Mouse (Mus musculus) ES-E14 (cell line): ENCODE measurements around the gene Btbd10. TPM values are rescaled to one million over a fixed set of nuclear protein-coding genes. Genes with fewer than 3 reads are reported as not detected.

Source experiments
- DNase-seq: peaks from one replicate; pipeline ENCODE4 v3.0.0-alpha.2; 2013; ENCODE audit warnings: low read depth, low spot score
- H3K27ac ChIP-seq: 2 replicates; pipeline ENCODE4 v1.5.1; 2012; ENCODE audit warnings: low read depth, mild to moderate bottlenecking, low read length, moderate library complexity, mixed read lengths; ENCODE audit not compliant: poor library complexity, insufficient read depth, severe bottlenecking
- H3K36me3 ChIP-seq: 2 replicates; pipeline ENCODE4 v1.6.1; 2012; ENCODE audit warnings: mild to moderate bottlenecking, low read length, moderate library complexity, mixed read lengths; ENCODE audit not compliant: control insufficient read depth, poor library complexity, insufficient read depth, severe bottlenecking
- H3K4me1 ChIP-seq, 2 experiments: fragments of 150-350 bp in 1 of 2; sonication (generic) in 1 of 2; 2 replicates each; pipeline ENCODE4 v1.6.1; 2012; ENCODE audit warnings: low read length in 2 of 2, mild to moderate bottlenecking in 1 of 2, mixed read lengths in 1 of 2; ENCODE audit not compliant: control insufficient read depth in 2 of 2, insufficient read depth in 2 of 2, poor library complexity in 1 of 2
- H3K4me3 ChIP-seq, 2 experiments: fragments of 150-350 bp in 1 of 2; sonication (generic) in 1 of 2; 2 replicates each; pipeline ENCODE4 v1.5.1; 2012; ENCODE audit warnings: low read length in 2 of 2, low read depth in 1 of 2, mild to moderate bottlenecking in 1 of 2, mixed read lengths in 1 of 2; ENCODE audit not compliant: insufficient read depth in 1 of 2, poor library complexity in 1 of 2, severe bottlenecking in 1 of 2
- H3K9ac ChIP-seq: 2 replicates; pipeline ENCODE4 v1.6.1; 2012; ENCODE audit warnings: low read depth, mild to moderate bottlenecking, low read length, mixed read lengths; ENCODE audit not compliant: poor library complexity, insufficient read depth, severe bottlenecking
- H3K9me3 ChIP-seq: fragments of 150-350 bp; sonication (generic); 2 replicates; pipeline ENCODE4 v1.6.1; 2012; ENCODE audit warnings: low read depth, mild to moderate bottlenecking, low read length; ENCODE audit not compliant: control insufficient read depth, insufficient read depth
- CHD2 ChIP-seq: IDR thresholded peaks from 2 replicates; pipeline ENCODE4 v1.6.1; 2014; ENCODE audit warnings: mild to moderate bottlenecking, low read depth, low read length, inconsistent platforms
- HCFC1 ChIP-seq: IDR thresholded peaks from 2 replicates; pipeline ENCODE4 v1.6.1; 2012; ENCODE audit warnings: low read length, inconsistent platforms, borderline replicate concordance; ENCODE audit not compliant: insufficient read depth
- MAFK ChIP-seq: IDR thresholded peaks from 2 replicates; pipeline ENCODE4 v1.6.1; 2014; ENCODE audit warnings: mild to moderate bottlenecking, low read depth, low read length, inconsistent platforms; ENCODE audit not compliant: insufficient read depth
- ZC3H11A ChIP-seq: IDR thresholded peaks from 2 replicates; pipeline ENCODE4 v1.6.1; 2012; ENCODE audit warnings: low read depth, mild to moderate bottlenecking, inconsistent platforms, low read length, borderline replicate concordance
- ZNF384 ChIP-seq: IDR thresholded peaks from 2 replicates; pipeline ENCODE4 v1.6.1; 2012; ENCODE audit warnings: low read depth, low read length, inconsistent platforms
- in situ Hi-C, 2 experiments: fragments of 600-800 bp; cut with MboI; formaldehyde crosslinking; loops; one replicate each; pipeline ENCODE4 v1.15.1; 2025; ENCODE audit warnings: low sequenced_read_pairs in 2 of 2, inconsistent platforms in 1 of 2; ENCODE audit not compliant: unreplicated experiment in 2 of 2
- total RNA-seq: library from RNA; depleted of rRNA; stranded (reverse); fragments of 300-350 nt; gene quantifications from 2 replicates; pipeline ENCODE4 v1.2.3, GENCODE M21; 2012

The Btbd10 gene
- total RNA-seq, 1 experiment, result 38.7 TPM

DNA sequence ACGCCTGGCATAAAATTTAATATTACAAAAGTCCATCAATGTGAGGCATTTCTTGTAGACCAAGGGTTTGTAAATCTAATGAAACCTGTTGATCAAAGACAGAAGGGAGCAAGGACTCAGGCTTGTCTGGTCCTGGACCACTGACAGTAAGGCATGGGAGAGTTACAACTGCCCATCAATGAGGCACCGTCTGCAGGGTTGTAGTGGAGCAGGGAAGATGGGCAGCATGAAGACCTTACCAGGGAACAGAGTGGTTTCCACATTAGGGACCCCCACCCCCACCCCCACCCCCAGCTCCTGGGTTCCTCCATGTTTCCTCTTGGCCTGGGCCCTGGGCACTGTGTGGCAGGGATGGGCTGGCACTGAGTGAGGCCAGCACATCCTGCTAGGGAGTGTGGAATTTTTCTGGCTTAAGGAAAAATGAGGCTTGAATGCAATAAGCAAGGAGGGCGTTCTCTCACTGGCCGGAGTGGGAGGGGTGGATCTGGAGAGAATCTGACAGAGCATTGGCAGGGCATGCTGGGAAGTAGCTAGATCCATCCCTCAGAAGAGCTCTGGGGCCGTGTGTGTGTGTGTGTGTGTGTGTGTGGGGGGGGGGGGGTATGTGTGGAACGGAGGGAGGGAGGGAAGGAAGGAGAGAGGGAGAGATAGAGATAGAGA is 96.7 kb downstream of the Btbd10 start:
- in situ Hi-C loops, result loop anchor here in 1 of 2 experiments (25.0 kb wide), 1 partner anchor 360 kb away; no protein-coding TSS in a partner anchor
- Histone ChIP-seq H3K4me1 (peaks cover 0 to 6% of the 10 kb centered on the region in 2 experiments; a peak in 2 of 4 replicates), H3K36me3 (no peaks in the 10 kb centered on the region), H3K9ac (no peak overlapping the region), H3K27ac (no peak overlapping the region), H3K9me3 (no peaks in the 10 kb centered on the region), H3K4me3 (no peak overlapping the region)
- DNase-seq, result no peak
- TF ChIP-seq MAFK (no peak), ZC3H11A (no peak), HCFC1 (no peak), ZNF384 (no peak)

DNA sequence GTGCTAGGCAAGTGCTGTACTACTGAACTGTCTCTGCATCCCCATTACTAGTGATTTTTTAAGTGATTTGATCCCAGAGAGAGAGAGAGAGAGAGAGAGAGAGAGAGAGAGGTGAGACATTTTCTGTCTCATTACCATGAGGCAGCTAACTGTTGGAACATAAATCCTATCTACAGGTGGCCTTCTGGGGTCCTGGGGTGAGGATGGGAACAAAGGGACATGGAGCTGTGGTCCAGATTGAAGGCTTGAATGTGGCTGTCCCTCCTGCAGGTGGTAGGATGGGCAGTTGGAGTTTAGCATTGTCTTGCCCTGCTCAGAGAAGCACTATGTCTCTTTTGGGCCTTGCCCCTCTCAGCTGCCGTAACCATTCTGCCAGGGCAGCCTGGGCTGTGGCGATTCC is 98.2 kb downstream of the Btbd10 start:
- no peak for DNase-seq
- Histone ChIP-seq H3K9me3 (no peaks in the 10 kb centered on the region), H3K36me3 (no peaks in the 10 kb centered on the region), H3K9ac (no peak overlapping the region), H3K4me3 (no peak overlapping the region), H3K4me1 (peaks cover 0 to 8% of the 10 kb centered on the region in 2 experiments; a peak in 2 of 4 replicates), H3K27ac (no peak overlapping the region)
- TF ChIP-seq ZC3H11A (no peak), CHD2 (no peak)
- in situ Hi-C loops, result loop anchor here in 1 of 2 experiments (25.0 kb wide), 1 partner anchor 359 kb away; no protein-coding TSS in a partner anchor

DNA sequence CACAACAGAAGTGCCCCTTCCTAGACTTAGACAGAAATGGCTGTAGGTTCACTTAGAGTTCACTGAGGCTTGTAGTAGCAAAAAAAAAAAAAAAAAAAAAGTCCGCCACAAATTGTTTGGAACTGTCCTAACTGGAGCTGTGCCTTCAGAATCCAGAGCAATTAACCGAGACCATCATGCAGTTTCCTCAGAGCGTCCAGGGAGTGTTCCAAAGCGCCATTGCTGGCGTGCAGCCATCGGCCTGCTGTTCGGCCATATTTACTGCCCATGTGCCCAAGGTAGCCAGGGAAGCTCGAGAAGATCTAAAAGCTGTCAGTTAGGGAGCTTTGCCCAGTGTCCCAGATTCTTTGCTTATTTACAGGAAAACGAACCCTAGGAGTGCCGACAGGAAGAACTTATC is 98.6 kb downstream of the Btbd10 start:
- Histone ChIP-seq H3K36me3 (no peaks in the 10 kb centered on the region), H3K9me3 (no peaks in the 10 kb centered on the region), H3K4me1 (peaks cover 0 to 8% of the 10 kb centered on the region in 2 experiments; a peak in 2 of 4 replicates), H3K27ac (no peak overlapping the region), H3K4me3 (no peak overlapping the region), H3K9ac (no peak overlapping the region)
- in situ Hi-C loops, result loop anchor here in 1 of 2 experiments (25.0 kb wide), 1 partner anchor 358 kb away; no protein-coding TSS in a partner anchor
- peak; percentile 65 for TF ChIP-seq ZNF384
- no peak for TF ChIP-seq HCFC1
- DNase-seq, result no peak

GRCm38 (mm10) chr7:113269921-113270320 is 99.3 kb downstream of the Btbd10 start:
- Histone ChIP-seq H3K9me3 (no peaks in the 10 kb centered on the region), H3K9ac (no peak overlapping the region), H3K4me1 (peaks cover 0 to 12% of the 10 kb centered on the region in 2 experiments; a peak in 2 of 4 replicates), H3K27ac (no peak overlapping the region), H3K36me3 (no peaks in the 10 kb centered on the region), H3K4me3 (no peak overlapping the region)
- in situ Hi-C loops, result loop anchor here in 1 of 2 experiments (25.0 kb wide), 1 partner anchor 358 kb away; no protein-coding TSS in a partner anchor
- DNase-seq, result no peak
- TF ChIP-seq CHD2 (no peak), HCFC1 (no peak), MAFK (no peak), ZNF384 (no peak)

DNA sequence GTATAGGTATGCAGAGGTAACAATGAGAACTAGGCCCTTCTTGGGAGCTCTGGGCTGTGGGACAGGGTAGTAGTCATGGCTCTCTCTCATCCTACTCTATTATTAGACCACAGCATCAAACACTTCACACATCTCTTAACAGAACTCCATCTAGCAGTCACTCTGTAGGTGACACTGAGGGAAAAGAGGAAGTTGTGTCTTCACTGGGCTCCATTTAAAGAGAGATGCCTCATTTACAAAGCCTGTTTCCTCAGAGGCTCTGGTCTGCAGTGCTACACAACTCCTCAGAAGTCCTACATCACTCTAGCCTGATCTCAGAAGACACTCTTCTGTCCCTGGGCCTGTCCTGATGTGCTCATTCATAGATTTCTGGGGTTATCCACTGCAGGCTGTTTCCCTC is 100.1 kb downstream of the Btbd10 start:
- in situ Hi-C loops, result loop anchor here in 1 of 2 experiments (25.0 kb wide), 1 partner anchor 357 kb away; no protein-coding TSS in a partner anchor
- no peak overlapping the region for H3K9ac ChIP-seq
- TF ChIP-seq CHD2 (no peak), ZNF384 (no peak), MAFK (no peak), HCFC1 (no peak), ZC3H11A (no peak)
- H3K9me3 ChIP-seq, result no peaks in the 10 kb centered on the region
- no peak overlapping the region for H3K4me3 ChIP-seq
- DNase-seq, result no peak
- peaks cover 0 to 17% of the 10 kb centered on the region in 2 experiments; a peak in 2 of 4 replicates for H3K4me1 ChIP-seq
- no peak overlapping the region for H3K27ac ChIP-seq
- H3K36me3 ChIP-seq, result no peaks in the 10 kb centered on the region
